Mouse (Mus musculus) intestine, postnatal 0 days (tissue): Measurements from ENCODE around the gene Aff4. TPM values are rescaled to one million over a fixed set of nuclear protein-coding genes. Genes with fewer than 3 reads are reported as not detected.

ENCODE experiments used
- ATAC-seq: fragments of 200-750 bp; cut with Nextera tagmentation; 2 replicates; pipeline ENCODE4 v1.8.0; 2017; ENCODE audit warnings: mild to moderate bottlenecking, moderate TSS enrichment, moderate library complexity
- H3K27ac ChIP-seq: fragments of 300-500 bp; sonication (generic); 2 replicates; pipeline ENCODE4 v1.5.1; 2014; ENCODE audit warnings: mild to moderate bottlenecking, low read depth, low read length, moderate library complexity
- H3K27me3 ChIP-seq: fragments of 300-500 bp; sonication (generic); replicated peaks from 2 replicates; pipeline ENCODE4 v1.6.1; 2014; ENCODE audit warnings: low read length, mixed read lengths; ENCODE audit not compliant: control insufficient read depth, insufficient read depth
- H3K36me3 ChIP-seq: fragments of 300-500 bp; sonication (generic); 2 replicates; pipeline ENCODE4 v1.6.1; 2014; ENCODE audit warnings: mild to moderate bottlenecking, moderate library complexity; ENCODE audit not compliant: control insufficient read depth, insufficient read depth
- H3K4me1 ChIP-seq: fragments of 300-500 bp; sonication (generic); replicated peaks from 2 replicates; pipeline ENCODE4 v1.6.1; 2014; ENCODE audit warnings: antibody characterized with exemption, low read length, mixed read lengths; ENCODE audit not compliant: control insufficient read depth, insufficient read depth
- H3K4me2 ChIP-seq: fragments of 300-500 bp; sonication (generic); replicated peaks from 2 replicates; pipeline ENCODE4 v1.6.1; 2014; ENCODE audit warnings: low read depth, mild to moderate bottlenecking, moderate library complexity
- H3K4me3 ChIP-seq: fragments of 300-500 bp; sonication (generic); 2 replicates; pipeline ENCODE4 v1.5.1; 2014; ENCODE audit warnings: low read depth, low read length
- H3K9ac ChIP-seq: fragments of 300-500 bp; sonication (generic); 2 replicates; pipeline ENCODE4 v1.6.1; 2014; ENCODE audit warnings: mild to moderate bottlenecking, low read depth, low read length
- H3K9me3 ChIP-seq: fragments of 300-500 bp; sonication (generic); 2 replicates; pipeline ENCODE4 v1.6.1; 2016; ENCODE audit warnings: mixed run types; ENCODE audit not compliant: control insufficient read depth
- CTCF ChIP-seq: sonication (generic); IDR thresholded peaks from 2 replicates; pipeline ENCODE4 v1.5.1; 2016; ENCODE audit warnings: low read depth, mild to moderate bottlenecking, control low read depth, antibody characterized with exemption, moderate library complexity
- WGBS: fragments of 180-500 bp; shearing (Covaris S2); extraction: QIAGEN DNeasy Blood & Tissue Kit; methylation state at CpG from one replicate; pipeline ENCODE4 v1.1.7; 2014; 5-methylcytosine and 5-hydroxymethylcytosine counted together
- polyA plus RNA-seq: library from polyadenylated mRNA; unstranded; fragments of >200 nt; fragmentation: Nextera tagmentation; extraction: Ambion mirVana; gene quantifications from 2 replicates; pipeline ENCODE4 v1.2.1, GENCODE M21; 2015

Gene Aff4
- polyA plus RNA-seq, 1 experiment from 2014 or later: 19.0 TPM

GRCm38 (mm10) chr11:53441921-53442320, 91.3 kb downstream of the Aff4 start:
- no peak for TF ChIP-seq CTCF
- no peak for ATAC-seq
- no peaks in the 10 kb centered on the region for H3K27me3 ChIP-seq
- no peaks in the 10 kb centered on the region for H3K9me3 ChIP-seq
- no peak overlapping the region for H3K9ac ChIP-seq
- no peaks in the 10 kb centered on the region for H3K36me3 ChIP-seq
- no peak overlapping the region for H3K4me3 ChIP-seq
- H3K27ac ChIP-seq: no peak overlapping the region; the same call in 1 of the 2 replicates
- H3K4me1 ChIP-seq: no peaks in the 10 kb centered on the region
- H3K4me2 ChIP-seq: 0 out of 2 replicates have a peak overlapping the region, but pooled peaks have one; percentile 17
- 17% methylated on average over 12 of the region's 12 CpGs for WGBS

GRCm38 (mm10) chr11:53443861-53444260, 93.2 kb downstream of the Aff4 start:
- 0 out of 2 replicates have a peak, but pooled peaks have one; percentile 18 for ATAC-seq
- H3K4me1 ChIP-seq: no peaks in the 10 kb centered on the region
- H3K27me3 ChIP-seq: no peaks in the 10 kb centered on the region
- no peak overlapping the region for H3K9ac ChIP-seq
- no peak overlapping the region for H3K27ac ChIP-seq
- WGBS: 25% methylated on average over 6 of the region's 6 CpGs
- no peak overlapping the region for H3K4me2 ChIP-seq
- H3K4me3 ChIP-seq: no peak overlapping the region
- H3K36me3 ChIP-seq: no peaks in the 10 kb centered on the region
- H3K9me3 ChIP-seq: no peaks in the 10 kb centered on the region
- peak; percentile 87 for TF ChIP-seq CTCF

- Histone ChIP-seq H3K4me3 (no peak overlapping the region), H3K27me3 (no peaks in the 10 kb centered on the region), H3K9me3 (no peaks in the 10 kb centered on the region), H3K4me1 (no peaks in the 10 kb centered on the region), H3K36me3 (no peaks in the 10 kb centered on the region), H3K27ac (no peak overlapping the region), H3K4me2 (no peak overlapping the region), H3K9ac (no peak overlapping the region)
- TF ChIP-seq CTCF: no peak
- 76% methylated on average over 13 of the region's 13 CpGs for WGBS
- ATAC-seq: no peak
Measured at GRCm38 (mm10) chr11:53445562-53445961, 94.9 kb downstream of the Aff4 start.

- H3K4me1 ChIP-seq: 0 out of 2 replicates have a peak, but pooled peaks cover 3% of the 10 kb centered on the region
- 72% methylated on average over 13 of the region's 13 CpGs for WGBS
- H3K27me3 ChIP-seq: no peaks in the 10 kb centered on the region
- H3K9ac ChIP-seq: no peak overlapping the region
- H3K4me3 ChIP-seq: no peak overlapping the region
- no peak for ATAC-seq
- no peak overlapping the region for H3K4me2 ChIP-seq
- TF ChIP-seq CTCF: no peak
- H3K9me3 ChIP-seq: no peaks in the 10 kb centered on the region
- no peak overlapping the region for H3K27ac ChIP-seq
- H3K36me3 ChIP-seq: no peaks in the 10 kb centered on the region
Measured at GRCm38 (mm10) chr11:53446183-53446582, 95.5 kb downstream of the Aff4 start.

GRCm38 (mm10) chr11:53447996-53448395, 97.4 kb downstream of the Aff4 start:
- no peaks in the 10 kb centered on the region for H3K36me3 ChIP-seq
- ATAC-seq: no peak
- no peak overlapping the region for H3K27ac ChIP-seq
- no peaks in the 10 kb centered on the region for H3K9me3 ChIP-seq
- H3K4me1 ChIP-seq: 0 out of 2 replicates have a peak, but pooled peaks cover 4% of the 10 kb centered on the region
- 88% methylated on average over 8 of the region's 8 CpGs for WGBS
- no peak overlapping the region for H3K4me3 ChIP-seq
- H3K4me2 ChIP-seq: no peak overlapping the region
- no peaks in the 10 kb centered on the region for H3K27me3 ChIP-seq
- TF ChIP-seq CTCF: no peak
- no peak overlapping the region for H3K9ac ChIP-seq

- 0 out of 2 replicates have a peak, but pooled peaks cover 4% of the 10 kb centered on the region for H3K4me1 ChIP-seq
- H3K4me2 ChIP-seq: no peak overlapping the region
- H3K27me3 ChIP-seq: no peaks in the 10 kb centered on the region
- no peak overlapping the region for H3K4me3 ChIP-seq
- H3K9ac ChIP-seq: no peak overlapping the region
- TF ChIP-seq CTCF: no peak
- H3K9me3 ChIP-seq: no peaks in the 10 kb centered on the region
- no peak overlapping the region for H3K27ac ChIP-seq
- WGBS: 76% methylated on average over 1 of the region's 1 CpGs
- no peaks in the 10 kb centered on the region for H3K36me3 ChIP-seq
- no peak for ATAC-seq
Measured at GRCm38 (mm10) chr11:53448529-53448928, 97.9 kb downstream of the Aff4 start.
